Mouse (Mus musculus): ENCODE data around the gene Gm29644. TPM values are rescaled to one million over a fixed set of nuclear protein-coding genes. Genes with fewer than 3 reads are reported as not detected.

Gene Gm29644
- polyA plus RNA-seq (2012; rRNA removed): not detected in 2 replicates

GRCm38 (mm10) chrY:70303187-70303586, at the start of gene Gm29644, which contains the start of gene Gm29423:
Gene Gm29644, minus strand, starts transcription at chrY:70303343.
Gene Gm29423, minus strand, starts transcription at chrY:70303287.

GRCm38 (mm10) chrY:70273542-70273941, 29.6 kb downstream of the Gm29644 start, which contains the start of gene Gm21118:
Gene Gm21118, minus strand, starts transcription at chrY:70273642.

Other genes starting within 250 kb of the Gm29644 start
- not detected in 2 replicates for gene Gm21118, start 29.7 kb downstream of the Gm29644 start, polyA plus RNA-seq (2012; rRNA removed)
- not detected in 2 replicates for gene Gm29423, start 56 bp downstream of the Gm29644 start, polyA plus RNA-seq (2012; rRNA removed)
- gene Gm20888, start 138.5 kb upstream of the Gm29644 start, polyA plus RNA-seq (2012; rRNA removed): not detected in 2 replicates

Measured in central nervous system, embryonic 14 days (tissue).